Mouse (Mus musculus) neural tube, embryonic 14.5 days (tissue): ENCODE data around the gene Dync1li1. TPM values are rescaled to one million over a fixed set of nuclear protein-coding genes. Genes with fewer than 3 reads are reported as not detected.

Experiments used
- ATAC-seq: fragments of 200-750 bp; cut with Nextera tagmentation; 2 replicates; pipeline ENCODE4 v1.8.0; 2017; ENCODE audit warnings: low read depth, mild to moderate bottlenecking, moderate TSS enrichment, moderate library complexity
- H3K27ac ChIP-seq: fragments of 300-500 bp; sonication (generic); 2 replicates; pipeline ENCODE4 v1.5.1; 2014; ENCODE audit warnings: low read depth, mild to moderate bottlenecking, control low read depth, low read length, moderate library complexity, mixed read lengths
- H3K27me3 ChIP-seq: fragments of 300-500 bp; sonication (generic); 2 replicates; pipeline ENCODE4 v1.6.1; 2014; ENCODE audit warnings: low read length; ENCODE audit not compliant: control insufficient read depth, insufficient read depth
- H3K36me3 ChIP-seq: fragments of 300-500 bp; sonication (generic); 2 replicates; pipeline ENCODE4 v1.6.1; 2014; ENCODE audit warnings: low read length, mixed read lengths; ENCODE audit not compliant: control insufficient read depth, insufficient read depth
- H3K4me1 ChIP-seq: fragments of 300-500 bp; sonication (generic); 2 replicates; pipeline ENCODE4 v1.6.1; 2014; ENCODE audit warnings: low read length; ENCODE audit not compliant: control insufficient read depth, insufficient read depth
- H3K4me2 ChIP-seq: fragments of 300-500 bp; sonication (generic); 2 replicates; pipeline ENCODE4 v1.6.1; 2014; ENCODE audit warnings: mild to moderate bottlenecking, low read depth, low read length, control low read depth
- H3K4me3 ChIP-seq: fragments of 300-500 bp; sonication (generic); 2 replicates; pipeline ENCODE4 v1.5.1; 2014; ENCODE audit warnings: low read depth, low read length, control low read depth, mixed read lengths
- H3K9ac ChIP-seq: fragments of 300-500 bp; sonication (generic); replicated peaks from 2 replicates; pipeline ENCODE4 v1.6.1; 2014; ENCODE audit warnings: low read depth, mild to moderate bottlenecking, control low read depth, low read length, mixed read lengths
- H3K9me3 ChIP-seq: fragments of 300-500 bp; sonication (generic); 2 replicates; pipeline ENCODE4 v1.6.1; 2016; ENCODE audit warnings: low read length; ENCODE audit not compliant: control insufficient read depth
- WGBS: fragments of 180-500 bp; shearing (Covaris S2); extraction: QIAGEN DNeasy Blood & Tissue Kit; methylation state at CpG from one replicate; pipeline ENCODE4 v1.1.7; 2014; 5-methylcytosine and 5-hydroxymethylcytosine counted together
- polyA plus RNA-seq: library from polyadenylated mRNA; unstranded; fragments of >200 nt; fragmentation: Nextera tagmentation; extraction: Ambion mirVana; gene quantifications from 2 replicates; pipeline ENCODE4 v1.2.1, GENCODE M21; 2014

Dync1li1 gene
- polyA plus RNA-seq, 1 experiment from 2014 or later: 141 TPM

DNA sequence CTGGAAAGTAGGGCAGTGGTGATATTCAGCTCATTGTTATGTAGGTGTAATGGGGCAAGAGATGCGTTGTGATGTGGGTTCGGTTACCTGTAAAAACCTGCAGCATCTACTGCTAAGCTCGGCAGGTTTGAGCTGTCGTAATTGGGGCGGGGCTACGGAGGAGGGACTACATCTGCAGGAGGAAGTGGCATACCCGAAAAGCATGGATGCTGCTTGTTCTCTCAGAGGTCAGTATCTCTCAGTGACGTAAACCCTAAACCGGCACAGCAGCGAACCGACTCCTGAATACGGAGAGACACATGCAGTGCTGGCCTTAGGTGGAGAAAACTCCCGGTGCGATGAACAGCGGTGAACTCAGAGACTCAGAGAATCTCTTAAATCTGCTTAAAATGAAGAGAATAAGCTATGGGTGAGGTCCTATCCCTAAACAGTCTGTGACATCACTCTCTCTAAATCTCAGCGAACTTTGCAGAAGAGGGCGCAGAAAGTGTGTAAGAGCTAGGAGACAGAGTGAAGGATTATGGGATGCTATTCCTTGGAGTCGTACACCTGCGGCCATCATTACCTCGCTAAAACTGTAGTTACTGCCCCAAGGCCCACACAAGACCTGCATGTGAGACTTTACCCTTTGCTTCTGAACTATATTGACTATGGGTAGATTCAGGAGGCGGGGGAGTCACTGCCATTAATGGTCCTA, 37.5 kb upstream of the Dync1li1 start:
- Histone ChIP-seq H3K9me3 (no peaks in the 10 kb centered on the region), H3K27me3 (no peaks in the 10 kb centered on the region), H3K4me2 (no peak overlapping the region), H3K4me1 (no peaks in the 10 kb centered on the region), H3K9ac (no peak overlapping the region), H3K36me3 (no peaks in the 10 kb centered on the region), H3K4me3 (no peak overlapping the region), H3K27ac (no peak overlapping the region)
- ATAC-seq: no peak
- 64% methylated on average over 21 of the region's 21 CpGs for WGBS

DNA sequence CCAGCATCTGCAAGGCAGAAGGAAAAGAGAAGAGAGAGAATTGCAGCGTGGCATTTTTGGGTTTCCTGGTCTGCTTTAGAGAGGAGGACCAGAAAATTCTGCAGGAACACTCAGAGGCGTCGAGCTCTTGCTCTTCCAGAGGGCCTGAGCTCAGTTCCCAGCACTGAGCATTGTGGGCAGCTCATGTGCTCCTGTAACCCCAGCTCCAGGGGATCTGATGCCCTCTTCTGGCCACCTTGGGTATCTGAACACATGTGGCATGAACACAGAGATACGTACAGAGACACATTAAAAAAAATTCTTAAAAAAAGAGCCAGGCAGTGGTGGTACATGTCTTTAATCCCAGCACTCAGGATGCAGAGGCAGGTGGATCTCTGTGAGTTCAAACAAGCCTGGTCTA, 33.2 kb upstream of the Dync1li1 start:
- ATAC-seq: no peak
- 88% methylated on average over 4 of the region's 4 CpGs for whole genome bisulfite sequencing

DNA sequence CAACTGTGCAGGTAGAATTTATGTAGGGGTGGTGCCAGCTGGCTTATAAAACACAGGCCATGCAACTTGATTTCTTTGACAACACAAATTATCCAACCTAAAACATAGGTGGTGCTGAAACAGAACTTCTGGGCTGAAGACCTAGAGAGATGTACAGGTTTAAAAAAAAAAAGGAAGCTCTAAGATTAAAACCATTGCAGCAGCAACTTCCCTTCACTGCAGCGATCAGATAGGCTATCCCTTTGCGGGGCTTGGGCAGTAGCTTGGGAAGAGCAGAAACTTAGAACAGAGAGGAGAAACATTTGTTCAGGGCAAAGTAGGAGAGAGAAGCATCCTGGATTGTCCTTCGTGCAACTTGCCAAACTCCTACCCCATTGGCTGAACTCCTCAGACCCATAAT, 31.9 kb upstream of the Dync1li1 start:
- no peak overlapping the region for H3K27ac ChIP-seq
- H3K9me3 ChIP-seq: no peaks in the 10 kb centered on the region
- no peaks in the 10 kb centered on the region for H3K27me3 ChIP-seq
- no peaks in the 10 kb centered on the region for H3K4me1 ChIP-seq
- H3K9ac ChIP-seq: no peak overlapping the region
- H3K4me3 ChIP-seq: no peak overlapping the region
- no peak for ATAC-seq
- H3K36me3 ChIP-seq: no peaks in the 10 kb centered on the region
- WGBS: 86% methylated on average over 3 of the region's 3 CpGs
- H3K4me2 ChIP-seq: no peak overlapping the region

More for the DNA sequence above, 33.2 kb upstream of the Dync1li1 start:
- Histone ChIP-seq H3K4me1 (no peaks in the 10 kb centered on the region), H3K27me3 (no peaks in the 10 kb centered on the region), H3K4me3 (no peak overlapping the region), H3K36me3 (no peaks in the 10 kb centered on the region), H3K9ac (no peak overlapping the region), H3K27ac (no peak overlapping the region), H3K4me2 (no peak overlapping the region), H3K9me3 (no peaks in the 10 kb centered on the region)

DNA sequence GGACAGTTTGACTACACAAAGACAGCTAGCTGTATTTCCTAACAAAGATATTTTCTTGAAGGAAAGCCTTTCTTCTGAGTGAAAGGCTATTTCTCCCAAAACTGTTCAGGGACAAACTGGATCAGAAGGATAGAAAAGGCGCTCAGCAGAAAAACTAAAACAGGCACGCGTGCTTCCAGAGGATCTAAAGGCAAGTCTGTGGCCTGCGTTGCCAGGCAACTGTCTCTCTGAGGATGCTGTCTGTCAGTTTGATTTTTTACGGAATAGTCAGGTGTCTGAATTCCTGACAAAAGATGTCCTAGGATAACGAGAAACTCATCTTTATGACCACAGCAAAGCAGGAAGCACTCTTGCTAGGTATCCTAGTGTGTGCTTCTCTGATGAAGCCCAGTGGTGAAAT, 28.1 kb upstream of the Dync1li1 start:
- Histone ChIP-seq H3K9ac (no peak overlapping the region), H3K4me3 (no peak overlapping the region), H3K36me3 (no peaks in the 10 kb centered on the region), H3K4me1 (no peaks in the 10 kb centered on the region), H3K27ac (no peak overlapping the region), H3K27me3 (no peaks in the 10 kb centered on the region), H3K9me3 (no peaks in the 10 kb centered on the region), H3K4me2 (no peak overlapping the region)
- no peak for ATAC-seq
- WGBS: 80% methylated on average over 6 of the region's 6 CpGs

DNA sequence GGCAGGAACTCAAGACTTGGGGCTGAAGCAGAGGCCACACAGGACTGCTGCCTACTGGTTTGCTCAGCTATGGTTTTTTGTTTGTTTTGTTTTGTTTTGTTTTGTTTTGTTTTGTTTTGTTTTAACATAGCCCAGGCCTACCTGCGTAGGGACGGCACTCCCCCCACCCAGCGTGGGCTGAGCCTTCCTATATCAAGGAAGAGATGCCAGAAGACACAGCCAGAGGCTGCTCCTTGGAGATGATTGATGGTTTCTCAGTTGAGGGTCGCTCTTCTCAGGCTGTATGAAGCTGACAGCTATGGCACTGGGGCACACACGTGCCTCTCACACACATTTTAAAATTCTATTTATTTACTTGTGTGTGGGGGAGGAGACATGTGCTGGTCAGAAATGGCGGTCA, 27.6 kb upstream of the Dync1li1 start:
- no peak for ATAC-seq

DNA sequence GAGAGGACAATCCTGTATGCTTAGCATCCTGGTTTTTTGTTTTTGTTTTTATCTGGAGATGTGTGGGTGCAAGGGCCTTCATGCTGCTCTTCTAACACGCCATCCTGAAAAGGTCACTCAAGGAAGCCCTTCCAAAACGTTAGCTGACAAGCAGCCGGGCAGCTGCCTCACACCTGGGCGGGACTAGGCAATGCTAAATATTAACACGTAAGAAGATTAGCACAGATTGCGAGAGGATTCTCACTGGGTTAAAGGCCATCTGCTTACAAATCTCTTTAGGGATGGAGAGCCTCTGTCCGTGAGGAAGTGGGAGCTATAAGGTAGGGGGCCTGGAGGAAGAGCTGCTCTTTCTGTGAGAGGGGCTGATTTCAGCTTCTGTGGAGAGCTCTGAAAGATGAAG, 26.6 kb upstream of the Dync1li1 start:
- Histone ChIP-seq H3K9ac (no peak overlapping the region), H3K27ac (no peak overlapping the region), H3K27me3 (no peaks in the 10 kb centered on the region), H3K4me3 (no peak overlapping the region), H3K4me1 (no peaks in the 10 kb centered on the region), H3K36me3 (no peaks in the 10 kb centered on the region), H3K4me2 (no peak overlapping the region), H3K9me3 (no peaks in the 10 kb centered on the region)
- WGBS: 72% methylated on average over 7 of the region's 7 CpGs
- no peak for ATAC-seq

More for the DNA sequence above, 27.6 kb upstream of the Dync1li1 start:
- no peaks in the 10 kb centered on the region for H3K27me3 ChIP-seq
- H3K4me2 ChIP-seq: no peak overlapping the region
- H3K27ac ChIP-seq: no peak overlapping the region
- no peak overlapping the region for H3K4me3 ChIP-seq
- H3K4me1 ChIP-seq: no peaks in the 10 kb centered on the region
- H3K36me3 ChIP-seq: no peaks in the 10 kb centered on the region
- H3K9ac ChIP-seq: no peak overlapping the region
- WGBS: 78% methylated on average over 6 of the region's 6 CpGs
- H3K9me3 ChIP-seq: no peaks in the 10 kb centered on the region

DNA sequence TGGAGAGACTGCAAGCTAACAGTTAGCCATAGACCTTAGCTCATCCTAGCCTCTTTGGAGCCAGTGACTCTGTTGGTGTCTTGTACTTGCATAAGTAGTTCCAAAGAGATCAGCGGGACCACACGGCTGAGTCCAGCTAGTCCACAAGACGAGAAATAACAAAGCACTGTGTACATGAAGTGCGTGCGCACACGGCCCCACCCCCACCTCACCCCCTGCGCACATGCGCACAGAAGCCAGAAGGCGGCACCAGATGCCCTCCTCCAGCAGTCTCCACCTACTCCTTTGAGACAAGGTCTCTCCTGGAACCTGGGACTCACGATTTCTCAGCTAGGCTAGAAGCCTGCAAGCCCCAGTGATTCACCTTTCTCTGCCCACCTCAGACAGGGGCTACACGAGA, 24.8 kb upstream of the Dync1li1 start:
- Histone ChIP-seq H3K27me3 (no peaks in the 10 kb centered on the region), H3K9me3 (no peaks in the 10 kb centered on the region), H3K36me3 (no peaks in the 10 kb centered on the region), H3K9ac (no peak overlapping the region), H3K27ac (no peak overlapping the region), H3K4me1 (no peaks in the 10 kb centered on the region), H3K4me3 (no peak overlapping the region), H3K4me2 (no peak overlapping the region)
- whole genome bisulfite sequencing: 84% methylated on average over 11 of the region's 11 CpGs
- no peak for ATAC-seq

DNA sequence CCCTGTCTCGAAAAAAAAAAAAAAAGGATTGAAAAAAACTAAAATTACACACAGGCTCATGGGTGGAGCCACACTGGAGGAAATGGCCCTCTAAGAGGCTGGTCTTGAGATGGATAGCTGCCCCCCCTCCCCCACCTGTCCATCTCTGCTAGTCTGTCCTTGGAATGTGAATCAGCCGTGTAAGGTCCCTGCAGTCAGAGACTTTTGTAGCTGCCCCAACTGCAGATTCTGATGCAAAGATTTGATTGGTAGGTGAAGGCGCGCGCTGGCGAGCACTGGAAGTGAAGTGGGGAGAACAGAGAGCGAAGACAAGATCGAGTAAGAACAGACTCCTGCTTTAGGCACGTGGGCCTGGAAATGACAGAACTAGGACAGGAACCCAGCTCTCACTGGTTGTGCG, 21.7 kb upstream of the Dync1li1 start:
- WGBS: 88% methylated on average over 10 of the region's 10 CpGs
- Histone ChIP-seq H3K4me1 (no peaks in the 10 kb centered on the region), H3K9ac (no peak overlapping the region), H3K4me3 (no peak overlapping the region), H3K27me3 (no peaks in the 10 kb centered on the region), H3K9me3 (no peaks in the 10 kb centered on the region), H3K36me3 (no peaks in the 10 kb centered on the region), H3K4me2 (no peak overlapping the region), H3K27ac (no peak overlapping the region)
- no peak for ATAC-seq

DNA sequence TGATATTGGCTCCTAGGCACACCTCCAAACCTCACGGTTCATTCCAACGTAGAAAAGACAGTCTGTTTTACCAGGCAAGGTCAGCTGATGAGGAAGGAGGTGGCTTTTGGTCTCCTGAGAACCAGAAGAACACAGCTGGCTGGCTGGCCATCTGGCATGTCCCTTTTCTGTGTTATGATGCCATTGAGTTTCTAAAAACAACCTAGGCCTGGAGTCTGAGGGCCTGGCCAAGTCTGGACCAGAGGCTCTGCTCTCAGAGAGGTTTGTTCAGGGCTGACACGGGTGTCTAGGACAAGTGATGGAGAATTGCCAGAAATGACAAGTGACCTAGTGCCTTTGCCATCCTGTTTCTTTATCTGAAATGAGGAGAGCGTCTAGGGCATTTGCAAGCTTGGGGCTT, 20.5 kb upstream of the Dync1li1 start:
- Histone ChIP-seq H3K27me3 (no peaks in the 10 kb centered on the region), H3K27ac (no peak overlapping the region), H3K4me1 (0 out of 2 replicates have a peak, but pooled peaks cover under 1% of the 10 kb centered on the region), H3K9ac (no peak overlapping the region), H3K4me3 (no peak overlapping the region), H3K36me3 (no peaks in the 10 kb centered on the region), H3K9me3 (no peaks in the 10 kb centered on the region), H3K4me2 (no peak overlapping the region)
- 87% methylated on average over 4 of the region's 4 CpGs for WGBS
- ATAC-seq: no peak
